Mouse (Mus musculus) intestine, embryonic 14.5 days (tissue): Measurements from ENCODE around the gene Olfr1387. TPM values are rescaled to one million over a fixed set of nuclear protein-coding genes. Genes with fewer than 3 reads are reported as not detected.
"Not testable (repeated sequence)": the region's sequence is repeated elsewhere in the genome, so short reads cannot be mapped to it uniquely, and the experiment has no call there.

Experiments
- ATAC-seq: fragments of 200-750 bp; cut with Nextera tagmentation; replicated peaks from 2 replicates; pipeline ENCODE4 v1.8.0; 2017; ENCODE audit warnings: low read depth, moderate number of reproducible peaks, moderate TSS enrichment, moderate library complexity; ENCODE audit not compliant: low FRiP score, low TSS enrichment
- DNase-seq: peaks from one replicate; pipeline ENCODE4 v3.0.0-alpha.2; 2018; ENCODE audit warnings: low spot score
- H3K27ac ChIP-seq: fragments of 300-500 bp; sonication (generic); 2 replicates; pipeline ENCODE4 v1.5.1; 2014; ENCODE audit warnings: low read depth, mild to moderate bottlenecking, control low read depth
- H3K27me3 ChIP-seq: fragments of 300-500 bp; sonication (generic); replicated peaks from 2 replicates; pipeline ENCODE4 v1.6.1; 2014; ENCODE audit warnings: low read length, control low read depth; ENCODE audit not compliant: control insufficient read depth, insufficient read depth
- H3K36me3 ChIP-seq: fragments of 300-500 bp; sonication (generic); 2 replicates; pipeline ENCODE4 v1.6.1; 2014; ENCODE audit warnings: low read length, control low read depth; ENCODE audit not compliant: control insufficient read depth, insufficient read depth
- H3K4me1 ChIP-seq: fragments of 300-500 bp; sonication (generic); replicated peaks from 2 replicates; pipeline ENCODE4 v1.6.1; 2014; ENCODE audit warnings: low read length, control low read depth, mixed read lengths; ENCODE audit not compliant: control insufficient read depth, insufficient read depth
- H3K4me2 ChIP-seq: fragments of 300-500 bp; sonication (generic); 2 replicates; pipeline ENCODE4 v1.6.1; 2014; ENCODE audit warnings: low read length
- H3K4me3 ChIP-seq: fragments of 300-500 bp; sonication (generic); 2 replicates; pipeline ENCODE4 v1.5.1; 2014; ENCODE audit warnings: low read depth, low read length, control low read depth, mixed read lengths
- H3K9ac ChIP-seq: fragments of 300-500 bp; sonication (generic); 2 replicates; pipeline ENCODE4 v1.6.1; 2014; ENCODE audit warnings: mild to moderate bottlenecking, low read length
- H3K9me3 ChIP-seq: fragments of 300-500 bp; sonication (generic); 2 replicates; pipeline ENCODE4 v1.6.1; 2016; ENCODE audit warnings: low read length, control low read depth; ENCODE audit not compliant: control insufficient read depth
- WGBS: fragments of 180-500 bp; shearing (Covaris S2); extraction: QIAGEN DNeasy Blood & Tissue Kit; methylation state at CpG from one replicate; pipeline ENCODE4 v1.1.7; 2014; 5-methylcytosine and 5-hydroxymethylcytosine counted together
- polyA plus RNA-seq: library from polyadenylated mRNA; unstranded; fragments of >200 nt; fragmentation: Nextera tagmentation; extraction: Ambion mirVana; gene quantifications from 2 replicates; pipeline ENCODE4 v1.2.1, GENCODE M21; 2014

Olfr1387 gene
- polyA plus RNA-seq, 1 experiment from 2014 or later: not detected

DNA sequence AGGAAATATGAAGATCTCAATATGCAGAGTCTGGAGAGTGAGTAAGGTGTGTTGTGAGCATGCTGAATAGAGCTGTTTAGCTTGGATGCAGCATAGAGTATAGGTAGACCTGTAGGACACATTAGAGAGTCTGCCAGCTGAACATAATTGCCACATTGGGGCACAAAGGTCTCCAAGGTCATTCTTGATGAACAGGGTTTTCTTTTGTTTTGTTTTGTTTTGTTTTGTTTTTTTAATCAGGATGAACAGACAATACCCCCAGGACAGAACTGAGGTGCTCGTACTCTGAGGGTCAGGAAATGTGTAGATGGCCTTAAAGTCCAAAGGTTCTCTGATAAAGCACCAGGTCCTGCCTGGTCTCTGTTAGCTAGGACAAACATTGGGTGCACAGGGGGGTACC lies 33.6 kb downstream of the Olfr1387 start, which contains the start of gene Olfr1385:
Gene Olfr1385, plus strand, starts transcription at position 301 of the 400 bp plus-strand sequence.
- WGBS: 72% methylated on average over 1 of the region's 1 CpGs
- H3K4me2 ChIP-seq, H3K36me3 ChIP-seq: not testable (repeated sequence)

More for the DNA sequence above, 33.6 kb downstream of the Olfr1387 start, which contains the start of gene Olfr1385:
- not testable (repeated sequence) for H3K27ac ChIP-seq, H3K9me3 ChIP-seq, H3K4me3 ChIP-seq, DNase-seq, H3K9ac ChIP-seq, ATAC-seq, H3K4me1 ChIP-seq, H3K27me3 ChIP-seq

Other genes with a start within 250 kb of the Olfr1387 start
- gene Mgat1, start 211.2 kb upstream of the Olfr1387 start, polyA plus RNA-seq: 52.9 and 55.4 TPM in 2 replicates
- 0.12 TPM in 1 of 2 replicates, not detected in the other for gene Olfr1393, start 177.0 kb upstream of the Olfr1387 start, polyA plus RNA-seq
- not detected in 2 replicates for gene Olfr1392, start 170.1 kb upstream of the Olfr1387 start, polyA plus RNA-seq
- not detected in 2 replicates for gene Olfr10, start 150.6 kb upstream of the Olfr1387 start, polyA plus RNA-seq
- not detected in 2 replicates for gene Olfr1391, start 132.6 kb upstream of the Olfr1387 start, polyA plus RNA-seq
- not detected in 2 replicates for gene Olfr1390, start 120.2 kb upstream of the Olfr1387 start, polyA plus RNA-seq
- gene Olfr1389, start 32.3 kb upstream of the Olfr1387 start, polyA plus RNA-seq: not detected in 2 replicates
- gene Olfr1388, start 18.7 kb upstream of the Olfr1387 start, polyA plus RNA-seq: 0.15 and 0.24 TPM in 2 replicates
- gene Olfr1386, start 9.7 kb downstream of the Olfr1387 start, polyA plus RNA-seq: not detected in 2 replicates
- gene Olfr1385, start 33.7 kb downstream of the Olfr1387 start, polyA plus RNA-seq: not detected in 2 replicates
- gene Olfr1384, start 51.4 kb downstream of the Olfr1387 start, polyA plus RNA-seq: not detected in 2 replicates
- gene Olfr1383, start 64.3 kb downstream of the Olfr1387 start, polyA plus RNA-seq: not detected in 2 replicates
- not detected in 2 replicates for gene Olfr1382, start 72.9 kb downstream of the Olfr1387 start, polyA plus RNA-seq
- gene Olfr1381, start 88.1 kb downstream of the Olfr1387 start, polyA plus RNA-seq: not detected in 2 replicates
- not detected in 2 replicates for gene Olfr1380, start 101.5 kb downstream of the Olfr1387 start, polyA plus RNA-seq
- 6.0 and 6.1 TPM in 2 replicates for gene Flt4, start 153.9 kb downstream of the Olfr1387 start, polyA plus RNA-seq
- gene Scgb3a1, start 208.3 kb downstream of the Olfr1387 start, polyA plus RNA-seq: not detected in 2 replicates